Mouse (Mus musculus): ENCODE measurements around the gene Olfr204. TPM values are rescaled to one million over a fixed set of nuclear protein-coding genes. Genes with fewer than 3 reads are reported as not detected.

Olfr204 gene
- polyA plus RNA-seq, 1 experiment from 2014 or later = not detected

Other genes starting within 250 kb of the Olfr204 start
- not detected in 2 replicates for gene Olfr190, start 240.2 kb downstream of the Olfr204 start, polyA plus RNA-seq (2015; fragmentation: Nextera tagmentation; extraction: Ambion mirVana)
- gene Olfr191, start 228.4 kb downstream of the Olfr204 start, polyA plus RNA-seq (2015; fragmentation: Nextera tagmentation; extraction: Ambion mirVana) = not detected in 2 replicates
- gene Olfr193, start 206.4 kb downstream of the Olfr204 start, polyA plus RNA-seq (2015; fragmentation: Nextera tagmentation; extraction: Ambion mirVana) = not detected in 2 replicates
- gene Olfr194, start 197.2 kb downstream of the Olfr204 start, polyA plus RNA-seq (2015; fragmentation: Nextera tagmentation; extraction: Ambion mirVana) = not detected in 2 replicates
- gene Olfr195, start 171.2 kb downstream of the Olfr204 start, polyA plus RNA-seq (2015; fragmentation: Nextera tagmentation; extraction: Ambion mirVana) = not detected in 2 replicates
- not detected in 2 replicates for gene Olfr196, start 147.8 kb downstream of the Olfr204 start, polyA plus RNA-seq (2015; fragmentation: Nextera tagmentation; extraction: Ambion mirVana)
- not detected in 2 replicates for gene Olfr198, start 114.7 kb downstream of the Olfr204 start, polyA plus RNA-seq (2015; fragmentation: Nextera tagmentation; extraction: Ambion mirVana)
- not detected in 2 replicates for gene Olfr199, start 98.5 kb downstream of the Olfr204 start, polyA plus RNA-seq (2015; fragmentation: Nextera tagmentation; extraction: Ambion mirVana)
- gene Olfr201, start 45.6 kb downstream of the Olfr204 start, polyA plus RNA-seq (2015; fragmentation: Nextera tagmentation; extraction: Ambion mirVana) = not detected in 2 replicates
- gene Olfr202, start 31.5 kb downstream of the Olfr204 start, polyA plus RNA-seq (2015; fragmentation: Nextera tagmentation; extraction: Ambion mirVana) = not detected in 2 replicates
- gene Olfr203, start 19.4 kb downstream of the Olfr204 start, polyA plus RNA-seq (2015; fragmentation: Nextera tagmentation; extraction: Ambion mirVana) = not detected in 2 replicates
- not detected in 2 replicates for gene Olfr205, start 12.9 kb upstream of the Olfr204 start, polyA plus RNA-seq (2015; fragmentation: Nextera tagmentation; extraction: Ambion mirVana)
- not detected in 2 replicates for gene Olfr206, start 31.0 kb upstream of the Olfr204 start, polyA plus RNA-seq (2015; fragmentation: Nextera tagmentation; extraction: Ambion mirVana)
- not detected in 2 replicates for gene Olfr209, start 45.7 kb upstream of the Olfr204 start, polyA plus RNA-seq (2015; fragmentation: Nextera tagmentation; extraction: Ambion mirVana)
- not detected in 2 replicates for gene Gabrr3, start 89.1 kb upstream of the Olfr204 start, polyA plus RNA-seq (2015; fragmentation: Nextera tagmentation; extraction: Ambion mirVana)
- 15.4 and 19.9 TPM in 2 replicates for gene Riox2, start 153.5 kb upstream of the Olfr204 start, polyA plus RNA-seq (2015; fragmentation: Nextera tagmentation; extraction: Ambion mirVana)

Data from neural tube, embryonic 15.5 days (tissue).